Comparison of ENCODE assay signal across 19 mouse cellular contexts in the genomic region with DNA sequence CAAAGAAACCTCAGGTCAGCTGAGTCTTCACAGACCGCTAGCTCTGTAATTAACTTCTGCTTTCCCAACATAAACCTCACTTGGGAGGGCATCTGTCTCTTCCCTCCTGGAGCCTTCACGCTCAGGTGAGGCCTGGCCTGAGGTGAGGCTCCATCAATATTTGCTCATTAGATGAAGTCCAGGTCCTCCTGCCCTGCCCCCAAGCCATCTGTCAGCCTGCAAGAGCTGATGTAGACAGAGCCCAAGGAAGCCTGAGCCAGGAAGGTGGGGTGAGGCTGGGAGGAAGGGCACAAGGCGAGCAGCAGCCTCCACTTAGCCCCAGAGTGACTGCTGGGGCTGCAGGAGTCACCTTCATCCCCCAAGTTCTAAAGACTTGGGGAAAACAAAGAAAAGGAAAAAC. TPM values are rescaled to one million over a fixed set of nuclear protein-coding genes. Genes with fewer than 3 reads are reported as not detected.
DNase-seq lines count a peak whose midpoint lies in the region; ATAC-seq lines count a peak whose summit lies in the region.
"Had no signal": no experiment of that assay in that cellular context is flagged by ENCODE, and none has a peak within 500 bp of the region (broad histone marks: within the 10 kb centered on the region; RNA-seq: fewer than 3 reads in every experiment).

No protein-coding gene starts in this region.

- H3K9me3 ChIP-seq in megakaryocyte, embryonic 14.5 days, result no peaks in the 10 kb centered on the region
- H3K9me3 ChIP-seq in midbrain, embryonic 13.5 days, result no peaks in the 10 kb centered on the region
- H3K9me3 ChIP-seq: embryonic facial prominence, embryonic 15.5 days; forebrain, embryonic 15.5 days; heart, embryonic 10.5 days; liver, embryonic 15.5 days had no signal

- H3K27me3 ChIP-seq in megakaryocyte, embryonic 14.5 days (replicated peaks), result peaks cover 60% of the 10 kb centered on the region
- H3K27me3 ChIP-seq in midbrain, embryonic 13.5 days, result no peaks in the 10 kb centered on the region
- H3K27me3 ChIP-seq: embryonic facial prominence, embryonic 15.5 days; forebrain, embryonic 15.5 days; liver, embryonic 15.5 days had no signal

- WGBS in midbrain, embryonic 13.5 days, result 53% methylated on average over 3 of the region's 3 CpGs

- H3K4me1 ChIP-seq in megakaryocyte, embryonic 14.5 days, result peaks cover 33% of the 10 kb centered on the region
- H3K4me1 ChIP-seq in midbrain, embryonic 13.5 days (replicated peaks), result peaks cover 21% of the 10 kb centered on the region
- H3K4me1 ChIP-seq: liver, embryonic 15.5 days had no signal

- no peak for ATAC-seq in megakaryocyte, adult 5-6 weeks (ENCODE audit: poor library complexity, severe bottlenecking)
- no peak for ATAC-seq in midbrain, embryonic 13.5 days
- ATAC-seq: activated CD4-positive, CD25-positive, alpha-beta regulatory T cell, adult 4 months; CD4-positive, CD25-positive, alpha-beta regulatory T cell, adult 4 months had no signal

- 0 out of 2 replicates have a peak overlapping the region, but pooled peaks have one; percentile 19 for H3K27ac ChIP-seq in midbrain, embryonic 13.5 days
- H3K27ac ChIP-seq: embryonic facial prominence, embryonic 15.5 days; heart, embryonic 10.5 days; liver, embryonic 15.5 days had no signal

- H3K9ac ChIP-seq in midbrain, embryonic 13.5 days (replicated peaks), result no peak overlapping the region
- H3K9ac ChIP-seq: embryonic facial prominence, embryonic 15.5 days; forebrain, embryonic 15.5 days; liver, embryonic 15.5 days had no signal

- DNase-seq in cerebellum, adult 11-12 months, result peak; percentile 94
- DNase-seq in cerebellum, postnatal 14 days, result peak; percentile 92 to 94
- DNase-seq in urinary bladder, postnatal 4 days (ENCODE audit: low spot score in 2 of 2), result no peak
- no peak for DNase-seq in gastrocnemius, postnatal 25 days
- DNase-seq: gastrocnemius, postnatal 14 days; kidney, adult 2 months; lung, postnatal 4 days; right cerebral cortex, postnatal 14 days; thymus, adult 2 months had no signal

- no peak overlapping the region for H3K4me2 ChIP-seq in midbrain, embryonic 13.5 days (replicated peaks)
- H3K4me2 ChIP-seq: embryonic facial prominence, embryonic 15.5 days; forebrain, embryonic 15.5 days; liver, embryonic 15.5 days had no signal

- H3K36me3 ChIP-seq in megakaryocyte, embryonic 14.5 days (replicated peaks; ENCODE audit: low read length), result peaks cover 68% of the 10 kb centered on the region
- H3K36me3 ChIP-seq in midbrain, embryonic 13.5 days, result no peaks in the 10 kb centered on the region
- H3K36me3 ChIP-seq: embryonic facial prominence, embryonic 15.5 days; forebrain, embryonic 15.5 days; heart, embryonic 10.5 days; liver, embryonic 15.5 days had no signal

- H3K4me3 ChIP-seq in megakaryocyte, embryonic 14.5 days (replicated peaks), result peak overlapping the region; percentile 35
- H3K4me3 ChIP-seq in midbrain, embryonic 13.5 days (replicated peaks), result no peak overlapping the region
- H3K4me3 ChIP-seq: embryonic facial prominence, embryonic 15.5 days; forebrain, embryonic 15.5 days; heart, embryonic 10.5 days; liver, embryonic 15.5 days had no signal

RNA-seq across cellular contexts. Expression of a gene that starts 20.6 kb away (rescaled TPM):
- 39.6 and 41.0 TPM in 2 replicates for polyA plus RNA-seq in megakaryocyte, embryonic 14.5 days (2012; ENCODE audit: insufficient read depth, low replicate concordance)
- total RNA-seq in megakaryocyte, adult 5-6 weeks (2015), result not detected in 2 replicates
- not detected in 2 replicates for total RNA-seq in megakaryocyte, adult 5-6 weeks (2017)
- 62.3 and 99.1 TPM in 2 replicates for polyA plus RNA-seq in midbrain, embryonic 13.5 days (2015; fragmentation: Nextera tagmentation; extraction: Ambion mirVana)
- under 1 TPM in 1 of 2 experiments, not detected in 1; 0.15 TPM for total RNA-seq in gastrocnemius, postnatal 25 days (2021)
- total RNA-seq: common myeloid progenitor, adult 5-6 weeks had no signal
- polyA plus RNA-seq: activated CD4-positive, CD25-positive, alpha-beta regulatory T cell, adult 4 months; CD4-positive, CD25-positive, alpha-beta regulatory T cell, adult 4 months had no signal

Comparison
In these comparisons a context has a peak if more than half of its experiments do, and no peak if none do; other contexts are left out.
1. DNase-seq: peak in cerebellum, adult 11-12 months (single experiment) and cerebellum, postnatal 14 days (2 of 2); none in urinary bladder, postnatal 4 days (0 of 2) and gastrocnemius, postnatal 25 days (single experiment).